In genomic region chr11:89302816-89303180, GRCm38 (mm10) we compare ENCODE assay signal across 10 mouse cellular contexts. TPM values are rescaled to one million over a fixed set of nuclear protein-coding genes. Genes with fewer than 3 reads are reported as not detected.
DNase-seq lines count a peak whose midpoint lies in the region; ATAC-seq lines count a peak whose summit lies in the region.
"Had no signal": no experiment of that assay in that cellular context is flagged by ENCODE, and none has a peak within 500 bp of the region (broad histone marks: within the 10 kb centered on the region; RNA-seq: fewer than 3 reads in every experiment).

No protein-coding gene starts in this region.

- under 1% methylated on average over 28 of the region's 29 CpGs for WGBS in embryonic facial prominence, embryonic 10.5 days
- under 1% methylated on average over 18 of the region's 29 CpGs for WGBS in limb, embryonic 10.5 days
- WGBS in midbrain, embryonic 13.5 days = 0% methylated on average over 9 of the region's 29 CpGs
- WGBS in stomach, embryonic 15.5 days = 0% methylated on average over 15 of the region's 29 CpGs

- peaks cover 5% of the 10 kb centered on the region; the same call in 1 of the 2 replicates for H3K9me3 ChIP-seq in embryonic facial prominence, embryonic 10.5 days
- H3K9me3 ChIP-seq in limb, embryonic 10.5 days (replicated peaks) = no peaks in the 10 kb centered on the region
- H3K9me3 ChIP-seq in midbrain, embryonic 13.5 days = peaks cover 4% of the 10 kb centered on the region; the same call in 1 of the 2 replicates
- no peaks in the 10 kb centered on the region for H3K9me3 ChIP-seq in stomach, embryonic 15.5 days

- peak overlapping the region; percentile 85 for H3K27ac ChIP-seq in embryonic facial prominence, embryonic 10.5 days (replicated peaks)
- H3K27ac ChIP-seq in limb, embryonic 10.5 days = peak overlapping the region; percentile 84
- H3K27ac ChIP-seq in midbrain, embryonic 13.5 days = peak overlapping the region; percentile 82
- peak overlapping the region; percentile 58 for H3K27ac ChIP-seq in stomach, embryonic 15.5 days

- H3K4me3 ChIP-seq in embryonic facial prominence, embryonic 10.5 days = peak overlapping the region; percentile 76
- H3K4me3 ChIP-seq in limb, embryonic 10.5 days = peak overlapping the region; percentile 74
- H3K4me3 ChIP-seq in midbrain, embryonic 13.5 days (replicated peaks) = peak overlapping the region; percentile 53
- peak overlapping the region; percentile 62 for H3K4me3 ChIP-seq in stomach, embryonic 15.5 days (replicated peaks)

- peak; percentile 72 for ATAC-seq in midbrain, embryonic 13.5 days
- ATAC-seq in stomach, embryonic 15.5 days (ENCODE audit: insufficient read depth, low FRiP score, low read depth) = peak; percentile 37
- no peak for ATAC-seq in activated CD4-positive, CD25-positive, alpha-beta regulatory T cell, adult 4 months

- H3K9ac ChIP-seq in midbrain, embryonic 13.5 days (replicated peaks) = peak overlapping the region; percentile 78
- H3K9ac ChIP-seq in stomach, embryonic 15.5 days = peak overlapping the region; percentile 33; the same call in 1 of the 2 replicates

- peak; percentile 24 for DNase-seq in adrenal gland, adult 8-10 months
- no peak for DNase-seq in embryonic facial prominence, embryonic 10.5 days (ENCODE audit: low spot score)
- DNase-seq in heart, adult 18-20 months = peak; percentile 61 to 62
- DNase-seq in kidney, adult 18-20 months = peak; percentile 49
- peak; percentile 75 for DNase-seq in limb, embryonic 10.5 days (ENCODE audit: low spot score)

- H3K36me3 ChIP-seq in embryonic facial prominence, embryonic 10.5 days (replicated peaks) = no peaks in the 10 kb centered on the region
- H3K36me3 ChIP-seq in limb, embryonic 10.5 days = no peaks in the 10 kb centered on the region
- H3K36me3 ChIP-seq in midbrain, embryonic 13.5 days = no peaks in the 10 kb centered on the region
- no peaks in the 10 kb centered on the region for H3K36me3 ChIP-seq in stomach, embryonic 15.5 days

- peaks cover 45% of the 10 kb centered on the region for H3K4me1 ChIP-seq in embryonic facial prominence, embryonic 10.5 days
- peaks cover 52% of the 10 kb centered on the region for H3K4me1 ChIP-seq in limb, embryonic 10.5 days
- H3K4me1 ChIP-seq in midbrain, embryonic 13.5 days (replicated peaks) = peaks cover 29% of the 10 kb centered on the region
- H3K4me1 ChIP-seq in stomach, embryonic 15.5 days = peaks cover 20% of the 10 kb centered on the region

- peak overlapping the region; percentile 92 for H3K4me2 ChIP-seq in midbrain, embryonic 13.5 days (replicated peaks)
- peak overlapping the region; percentile 97 for H3K4me2 ChIP-seq in stomach, embryonic 15.5 days

- H3K27me3 ChIP-seq in embryonic facial prominence, embryonic 10.5 days (replicated peaks; ENCODE audit: low read depth, poor library complexity, severe bottlenecking) = peaks cover 56% of the 10 kb centered on the region
- H3K27me3 ChIP-seq in limb, embryonic 10.5 days (ENCODE audit: low read depth, poor library complexity, severe bottlenecking) = peaks cover 66% of the 10 kb centered on the region
- H3K27me3 ChIP-seq in midbrain, embryonic 13.5 days = 0 out of 2 replicates have a peak, but pooled peaks cover 3% of the 10 kb centered on the region
- peaks cover 30% of the 10 kb centered on the region for H3K27me3 ChIP-seq in stomach, embryonic 15.5 days (replicated peaks)

RNA-seq across cellular contexts. Expression of gene Nog, which starts 0.7 kb away (rescaled TPM):
- under 1 TPM in 3 of 4 experiments, not detected in 1; 0.22 to 0.61 (median 0.49) TPM for total RNA-seq in adrenal gland, adult 8-10 months (2022)
- 1.1 and 1.2 TPM in 2 replicates for polyA plus RNA-seq in embryonic facial prominence, embryonic 10.5 days (2016; fragmentation: Nextera tagmentation; extraction: Ambion mirVana)
- under 1 TPM; 0.15 to 0.30 TPM for total RNA-seq in heart, adult 18-20 months (2021)
- 0.16 and 0.89 TPM in 2 replicates for polyA plus RNA-seq in limb, embryonic 10.5 days (2016; fragmentation: Nextera tagmentation; extraction: Ambion mirVana)
- polyA plus RNA-seq in midbrain, embryonic 13.5 days (2015; fragmentation: Nextera tagmentation; extraction: Ambion mirVana) = 2.7 and 3.2 TPM in 2 replicates
- polyA plus RNA-seq in stomach, embryonic 15.5 days (2015; fragmentation: Nextera tagmentation; extraction: Ambion mirVana) = 1.7 and 2.4 TPM in 2 replicates
- polyA plus RNA-seq in activated CD4-positive, CD25-positive, alpha-beta regulatory T cell, adult 4 months (2017; shearing (Covaris generic)) = not detected
- total RNA-seq: common myeloid progenitor, adult 5-6 weeks had no signal
- polyA plus RNA-seq: testis, adult 2 months had no signal
